Mouse (Mus musculus) left cerebral cortex, postnatal 10 days (tissue): ENCODE data around the gene Stt3b. TPM values are rescaled to one million over a fixed set of nuclear protein-coding genes. Genes with fewer than 3 reads are reported as not detected.

Source experiments
- DNase-seq, 2 experiments: peaks; one replicate each; pipeline ENCODE4 v3.0.0; 2021 to 2022; ENCODE audit warnings: low spot score in 2 of 2, mixed read lengths in 1 of 2; ENCODE audit errors: extremely low spot score in 1 of 2
- intact Hi-C: fragments of 180-260 bp; cut with DNase I; formaldehyde crosslinking; loops from one replicate; pipeline ENCODE4 v1.15.1; 2025
- total RNA-seq, 2 experiments: library from RNA; stranded (reverse); gene quantifications; 2 replicates each; pipeline ENCODE4 v1.2.3; 2021

The Stt3b gene
- total RNA-seq, 2 experiments from 2014 or later, result 103 TPM

DNA sequence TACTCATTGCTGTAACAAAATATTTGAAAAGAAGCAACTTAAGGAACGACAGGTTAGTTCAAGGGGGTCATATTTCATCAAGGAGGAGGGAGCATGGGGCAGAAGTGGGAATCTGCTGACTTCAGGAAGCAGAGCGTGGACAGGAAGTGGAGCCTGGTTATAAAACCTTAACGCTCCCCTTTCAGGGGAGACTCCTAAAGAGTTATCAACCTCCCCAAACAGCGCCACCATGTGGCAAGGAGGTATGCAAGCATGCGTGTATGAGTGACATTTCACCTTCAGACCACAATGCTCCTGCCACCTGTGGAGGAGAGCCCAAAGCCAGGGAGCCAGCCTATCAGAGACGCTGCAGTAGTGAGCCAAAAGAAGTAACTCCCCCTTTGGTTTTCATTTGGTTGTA, 10.8 kb upstream of the Stt3b start:
- intact Hi-C loops, result no loop called here
- DNase-seq, result no peak

DNA sequence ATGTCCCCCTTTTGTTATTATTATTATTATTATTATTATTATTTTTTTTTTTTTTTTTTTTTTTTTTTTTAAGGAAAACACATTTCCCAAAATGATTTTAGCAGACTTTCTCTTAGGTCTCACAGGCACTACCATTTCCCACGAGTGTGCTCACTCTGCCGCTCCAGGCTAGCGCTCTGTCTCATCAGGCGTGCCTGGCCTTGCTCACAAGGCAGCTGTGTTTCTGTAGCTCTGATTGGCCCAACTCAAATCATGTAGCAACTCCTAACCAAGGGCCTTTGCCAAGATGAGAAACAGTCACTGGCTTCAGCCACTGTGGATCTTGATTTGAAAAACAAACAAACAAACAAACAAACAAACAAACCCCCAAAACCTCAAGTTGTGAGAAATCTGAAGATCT, 9.9 kb upstream of the Stt3b start:
- intact Hi-C loops, result no loop called here
- DNase-seq, result no peak

DNA sequence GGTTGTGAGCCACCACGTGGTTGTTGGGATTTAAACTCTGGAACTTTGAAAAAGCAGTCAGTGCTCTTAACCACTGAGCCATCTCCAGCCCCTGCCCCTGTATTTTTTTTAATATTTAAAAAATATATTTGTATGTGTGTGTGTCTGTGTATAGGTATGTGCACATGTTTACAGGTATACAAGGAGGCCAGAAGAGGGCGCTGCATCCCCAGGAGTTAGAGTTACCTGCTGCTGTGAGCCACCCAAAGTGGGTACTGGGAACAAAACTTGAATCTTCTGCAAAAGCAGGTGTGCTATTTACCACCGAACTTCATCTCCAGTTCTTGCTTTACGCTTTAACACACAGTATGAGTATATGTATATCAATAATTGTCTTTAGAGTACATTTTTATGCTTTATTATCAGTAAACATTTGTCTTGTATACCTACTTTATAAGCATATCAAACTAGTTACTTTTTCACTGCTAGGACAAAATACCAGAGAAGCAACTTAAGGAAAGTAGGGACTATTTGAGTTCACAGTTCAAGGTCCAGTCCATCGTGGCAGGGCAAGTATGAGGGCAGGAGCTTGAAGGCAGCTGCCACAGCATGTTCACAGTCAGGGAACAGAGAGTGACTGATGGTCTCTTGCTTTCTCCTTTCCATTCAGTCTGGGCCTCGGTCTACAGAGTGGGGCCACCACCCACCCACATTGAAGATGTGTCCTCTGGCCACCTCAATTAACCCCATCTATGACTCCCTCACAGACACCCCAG, 8.6 kb upstream of the Stt3b start:
- no peak for DNase-seq
- intact Hi-C loops, result no loop called here

DNA sequence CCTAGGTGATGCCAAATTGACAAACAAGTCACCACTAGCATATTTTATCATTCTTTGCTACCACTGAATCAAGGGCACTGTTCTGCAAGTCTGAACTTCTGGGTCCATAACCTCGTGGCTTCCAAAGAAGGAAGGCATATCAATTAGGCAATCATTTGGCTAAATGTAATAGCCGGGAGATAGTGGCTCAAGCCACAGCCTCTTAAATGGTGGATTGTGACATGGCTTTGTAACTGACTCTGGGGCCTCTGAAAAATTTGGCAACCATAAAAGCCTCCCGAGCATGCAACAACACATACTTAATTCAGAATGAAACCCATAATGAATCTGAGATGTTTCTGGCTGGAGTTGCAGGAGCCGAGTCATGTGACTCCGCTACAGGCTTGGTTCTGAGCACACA, 6.8 kb upstream of the Stt3b start:
- intact Hi-C loops, result no loop called here
- DNase-seq, result no peak

DNA sequence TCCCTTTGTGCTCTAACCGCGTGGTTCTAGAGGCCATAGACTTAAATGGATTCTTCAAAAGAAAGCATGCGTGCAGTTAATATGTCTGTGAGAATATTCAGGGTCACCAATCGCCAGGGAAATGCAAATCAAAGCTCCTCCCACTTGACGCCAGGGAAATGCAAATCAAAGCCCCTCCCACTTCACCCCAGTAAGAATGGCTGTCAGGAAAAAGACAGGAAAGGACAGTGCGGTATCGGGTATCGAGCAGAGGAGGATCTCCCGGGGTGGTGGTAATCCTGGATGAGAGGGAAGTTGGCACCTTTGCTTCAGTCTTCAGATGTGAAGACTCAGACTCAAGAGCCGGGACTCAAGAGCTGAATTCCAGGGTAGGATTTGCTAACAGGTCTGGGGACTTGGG, 4.3 kb upstream of the Stt3b start:
- no peak for DNase-seq
- intact Hi-C loops, result no loop called here

DNA sequence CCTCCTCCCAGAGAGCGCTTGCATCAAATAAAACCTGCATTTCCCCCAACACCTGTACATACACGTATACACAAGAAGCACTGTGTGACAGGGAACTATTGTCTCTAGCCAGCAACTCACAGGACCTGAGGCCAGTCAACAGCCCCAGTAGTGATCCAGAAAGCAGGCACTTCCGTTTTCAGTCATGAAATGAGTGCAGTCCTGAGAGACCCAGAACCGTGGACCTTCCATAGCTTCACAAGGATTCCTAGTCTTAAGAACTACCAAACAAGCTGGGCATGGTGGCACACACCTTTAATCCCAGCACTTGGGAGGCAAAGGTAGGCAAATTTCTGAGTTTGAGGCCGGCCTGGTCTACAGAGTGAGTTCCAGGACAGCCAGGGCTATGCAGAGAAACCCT, 3.6 kb upstream of the Stt3b start:
- intact Hi-C loops, result no loop called here
- DNase-seq, result no peak

DNA sequence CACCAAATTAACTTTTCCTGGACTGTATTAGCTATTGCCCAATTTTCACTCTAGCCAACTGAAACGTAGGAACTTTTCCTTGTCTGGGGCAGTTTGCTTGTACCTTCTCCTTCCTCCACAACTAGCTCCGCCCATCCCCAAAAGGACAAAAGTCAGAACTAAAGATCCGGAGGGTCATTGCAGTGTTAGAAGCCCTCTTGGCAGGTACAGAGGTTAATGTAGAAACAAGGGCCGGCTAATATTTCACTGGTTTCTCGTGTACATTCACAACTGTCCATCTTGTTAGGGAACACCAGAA, 951 bp upstream of the Stt3b start:
- intact Hi-C loops, result no loop called here
- no peak for DNase-seq

DNA sequence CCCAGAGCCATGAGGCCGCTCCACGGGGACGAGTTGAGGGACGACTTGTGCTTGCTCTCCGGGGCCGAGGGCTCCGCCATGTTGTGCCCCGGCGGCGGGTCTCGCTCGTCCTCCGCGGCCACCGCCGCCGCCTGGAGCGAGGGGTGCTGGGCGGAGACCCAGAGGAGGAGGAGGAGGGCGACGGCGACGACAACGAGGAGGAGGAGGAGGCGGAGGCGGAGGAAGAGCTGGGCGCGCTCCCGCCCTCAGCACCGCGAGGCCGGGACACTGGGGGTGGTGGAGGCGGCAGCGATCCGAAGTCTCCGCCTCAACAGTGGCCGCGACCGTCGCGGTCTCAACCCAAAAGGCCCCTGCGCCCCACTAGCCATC, 260 bp downstream of the Stt3b start:
- intact Hi-C loops, result no loop called here

DNA sequence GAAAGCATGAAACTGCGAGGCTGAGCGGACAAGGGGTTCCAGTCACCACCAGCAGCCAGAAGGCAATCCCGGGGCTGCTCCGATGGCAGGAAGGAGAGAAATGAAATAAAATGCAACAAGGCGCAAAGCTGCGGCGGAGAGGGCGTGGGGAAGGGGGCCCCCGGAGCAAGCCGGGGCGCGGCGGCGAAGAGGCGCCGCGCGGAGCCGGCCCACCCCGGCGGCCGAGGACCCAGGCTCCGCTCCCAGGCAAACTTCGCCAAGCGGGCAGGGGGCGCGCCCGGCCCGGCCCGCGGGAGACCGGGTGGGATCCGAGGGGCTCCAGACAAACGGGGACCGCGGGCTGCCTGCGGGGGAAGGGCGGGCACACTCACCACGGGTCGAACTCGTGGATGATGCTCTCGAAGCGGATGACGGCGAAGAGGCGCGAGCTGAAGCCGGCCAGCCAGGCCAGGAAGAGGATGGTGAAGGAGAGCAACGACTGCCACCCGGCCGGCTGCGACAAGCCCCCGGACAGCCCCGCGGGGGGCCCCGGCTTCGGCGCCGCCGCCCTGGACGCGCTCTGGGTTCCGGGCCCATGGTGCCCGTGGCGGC, 745 bp downstream of the Stt3b start:
- intact Hi-C loops, result no loop called here
- no peak for DNase-seq

More for the DNA sequence above, 260 bp downstream of the Stt3b start:
- no peak for DNase-seq

DNA sequence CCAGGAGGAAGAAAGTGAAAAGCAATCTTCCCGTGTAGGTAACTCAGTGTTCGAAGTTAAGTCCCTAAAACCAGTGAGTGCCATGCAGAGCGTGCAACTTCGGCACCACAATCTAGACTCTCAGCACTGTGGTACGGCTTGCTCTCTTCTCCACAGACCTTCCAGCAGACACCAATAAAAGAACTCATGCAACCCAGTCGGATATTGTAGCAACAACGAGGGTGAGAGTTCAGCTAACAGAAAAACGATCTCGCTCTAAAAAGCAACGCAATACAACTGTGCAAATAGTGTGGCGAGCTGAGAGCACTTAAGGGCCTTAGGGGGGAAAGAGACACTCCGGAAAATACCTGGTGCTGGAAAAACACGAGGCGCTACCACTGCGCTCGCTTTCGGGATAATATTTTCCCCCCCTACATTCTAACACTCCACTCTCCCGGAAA, 1.3 kb downstream of the Stt3b start:
- intact Hi-C loops, result no loop called here
- DNase-seq, result no peak

DNA sequence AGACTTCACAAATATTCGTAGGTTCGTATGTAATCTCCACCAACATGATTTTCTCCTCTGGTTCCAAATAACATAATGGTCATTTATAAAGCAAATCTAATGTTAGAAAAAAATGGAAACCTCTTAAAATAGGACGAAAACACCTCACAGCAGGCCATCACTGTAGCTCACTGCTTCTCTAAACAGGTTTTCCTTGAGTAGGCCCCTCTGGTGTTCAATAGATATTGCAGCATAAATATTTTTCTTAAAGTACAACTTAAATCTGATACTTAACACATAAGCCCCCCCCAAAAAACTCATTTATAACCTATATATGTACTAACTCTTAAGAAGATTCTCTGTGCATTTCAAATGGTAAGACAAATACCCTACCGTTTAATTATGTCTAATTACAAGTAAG, 1.8 kb downstream of the Stt3b start:
- DNase-seq, result no peak
- intact Hi-C loops, result no loop called here

DNA sequence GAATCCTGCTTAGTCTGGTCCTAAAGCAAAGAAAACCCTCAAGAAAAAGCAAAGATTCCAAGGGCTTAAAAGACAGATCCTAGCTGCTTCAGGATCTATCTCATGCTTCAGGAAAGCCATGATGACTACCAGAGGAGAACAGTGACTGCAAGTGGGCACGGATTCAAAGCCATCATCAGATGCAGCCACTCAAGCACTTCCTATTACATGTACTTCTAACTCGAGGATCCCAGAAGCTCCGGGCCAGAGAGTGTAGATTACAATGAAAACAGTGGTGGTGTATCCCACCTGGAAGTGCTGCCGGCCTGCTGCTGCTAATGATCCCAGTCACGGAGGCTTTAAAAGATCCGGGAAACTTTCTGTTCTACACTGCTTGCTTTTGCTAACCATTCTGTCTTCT, 4.0 kb downstream of the Stt3b start:
- intact Hi-C loops, result no loop called here
- no peak for DNase-seq

DNA sequence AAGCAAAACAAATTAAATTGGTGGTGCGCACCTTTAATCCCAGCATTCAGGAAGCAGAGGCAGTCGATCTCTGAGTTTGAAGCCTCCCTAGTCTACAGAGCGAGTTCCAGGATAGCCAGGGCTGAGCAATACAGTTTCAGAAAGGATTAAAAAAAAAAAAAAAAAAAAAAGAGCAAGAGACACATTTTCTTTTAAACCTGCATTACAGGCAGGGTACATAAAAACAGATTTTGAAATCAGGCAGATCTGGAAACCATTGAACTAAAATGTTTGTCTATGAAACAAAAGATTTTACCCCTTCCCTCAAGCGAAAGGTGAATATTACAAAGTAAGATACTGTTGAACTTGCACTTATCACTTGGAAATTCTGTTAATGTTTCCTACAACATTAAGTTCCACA, 6.1 kb downstream of the Stt3b start:
- no peak for DNase-seq
- intact Hi-C loops, result no loop called here

DNA sequence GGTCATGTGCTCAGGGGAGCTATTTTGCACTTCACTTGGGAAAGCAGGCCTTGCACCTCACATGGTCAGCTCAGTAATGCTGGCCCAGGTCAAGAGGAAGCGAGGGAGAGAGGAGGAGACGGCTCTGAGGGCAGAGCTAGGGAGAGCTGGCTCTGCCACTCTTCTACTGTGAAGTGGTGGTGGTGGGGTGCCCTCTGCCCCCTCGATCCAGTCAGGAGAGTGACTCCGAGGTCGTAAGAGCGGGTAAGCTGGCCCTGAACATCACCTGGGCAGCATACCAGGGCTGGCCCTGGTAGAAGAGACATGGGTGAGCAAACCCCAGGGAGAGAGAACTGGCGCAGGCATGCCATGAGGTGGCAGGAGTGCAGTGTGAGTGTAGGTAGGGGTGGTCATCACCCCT, 8.6 kb downstream of the Stt3b start:
- intact Hi-C loops, result no loop called here
- DNase-seq, result no peak

DNA sequence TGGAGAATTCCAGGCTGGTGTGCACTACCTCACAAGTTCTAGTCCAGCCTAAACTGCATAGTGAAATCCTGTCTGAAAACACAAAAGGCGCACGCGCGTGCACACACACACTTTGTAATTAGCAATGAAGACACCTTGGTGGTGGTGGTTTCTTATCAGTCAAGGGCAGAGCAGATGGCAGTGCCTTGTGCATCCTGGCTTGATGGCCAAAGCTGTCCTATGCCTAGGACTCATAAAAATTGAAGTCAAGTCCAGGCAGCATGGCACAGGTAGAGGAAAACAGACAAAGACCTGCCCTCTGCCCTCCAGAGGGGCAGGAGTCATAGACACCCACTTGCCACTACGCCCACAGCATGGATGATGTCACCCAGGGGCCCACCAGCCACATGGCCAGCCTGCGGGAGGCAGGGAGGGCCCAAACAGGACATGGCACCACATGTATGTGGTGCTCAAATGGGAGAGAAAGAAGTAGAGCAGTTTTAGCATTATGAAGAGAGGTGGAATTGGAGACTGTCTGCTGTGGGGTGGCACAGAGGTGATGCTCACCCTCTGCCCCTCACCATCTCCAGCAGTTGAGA, 9.1 kb downstream of the Stt3b start:
- intact Hi-C loops, result no loop called here
- DNase-seq, result no peak

DNA sequence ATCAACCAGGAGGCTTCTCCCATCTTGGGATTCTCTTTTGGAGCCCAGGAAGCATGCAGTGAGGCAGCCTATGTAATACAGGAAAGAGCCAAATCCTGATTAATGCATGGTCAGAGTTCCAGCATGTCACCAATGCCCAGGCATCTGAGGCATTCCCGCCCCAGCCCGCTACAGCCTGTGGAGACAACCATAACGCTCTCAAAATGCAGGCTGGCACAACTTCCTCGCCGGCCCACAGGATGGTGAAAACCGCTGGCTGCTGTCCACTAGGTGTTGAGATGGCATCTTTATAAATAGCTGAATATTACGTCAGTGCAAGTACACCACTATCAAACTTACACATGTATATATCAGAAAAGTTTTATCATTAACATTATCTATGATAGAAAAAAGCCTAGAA, 13.5 kb downstream of the Stt3b start:
- intact Hi-C loops, result no loop called here
- DNase-seq, result no peak

DNA sequence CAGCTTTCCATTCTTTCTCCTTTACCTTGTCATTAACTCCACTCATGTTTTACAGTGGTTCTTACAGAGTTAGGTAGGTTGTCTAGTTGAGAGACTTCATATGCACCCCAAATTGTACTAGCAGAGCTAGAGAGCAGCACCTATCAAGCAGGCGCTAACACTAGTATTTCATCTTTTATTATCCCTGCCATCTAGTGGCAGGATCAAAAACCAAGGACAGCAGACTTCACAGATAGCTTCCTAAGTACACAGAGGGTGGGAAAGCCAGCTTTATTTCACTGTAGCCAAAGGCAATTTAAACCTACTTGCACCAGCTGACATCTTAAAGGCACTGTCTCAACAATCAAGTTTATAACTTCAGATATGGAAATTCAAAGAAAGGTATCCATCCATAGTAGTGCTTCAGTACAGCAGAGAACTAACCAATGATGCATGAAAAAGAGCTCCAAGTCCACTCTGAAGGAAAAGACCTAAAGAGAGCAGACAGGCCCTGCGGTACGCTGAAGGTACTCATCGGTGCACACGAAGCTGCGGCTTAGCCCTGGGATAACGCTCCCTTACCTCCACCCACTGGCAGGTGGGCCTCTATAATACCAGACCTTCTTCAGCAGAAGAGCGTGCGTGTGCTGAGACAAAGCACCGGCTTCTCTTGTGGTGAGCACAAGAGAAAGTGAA, 16.2 kb downstream of the Stt3b start:
- no peak for DNase-seq
- intact Hi-C loops, result no loop called here

DNA sequence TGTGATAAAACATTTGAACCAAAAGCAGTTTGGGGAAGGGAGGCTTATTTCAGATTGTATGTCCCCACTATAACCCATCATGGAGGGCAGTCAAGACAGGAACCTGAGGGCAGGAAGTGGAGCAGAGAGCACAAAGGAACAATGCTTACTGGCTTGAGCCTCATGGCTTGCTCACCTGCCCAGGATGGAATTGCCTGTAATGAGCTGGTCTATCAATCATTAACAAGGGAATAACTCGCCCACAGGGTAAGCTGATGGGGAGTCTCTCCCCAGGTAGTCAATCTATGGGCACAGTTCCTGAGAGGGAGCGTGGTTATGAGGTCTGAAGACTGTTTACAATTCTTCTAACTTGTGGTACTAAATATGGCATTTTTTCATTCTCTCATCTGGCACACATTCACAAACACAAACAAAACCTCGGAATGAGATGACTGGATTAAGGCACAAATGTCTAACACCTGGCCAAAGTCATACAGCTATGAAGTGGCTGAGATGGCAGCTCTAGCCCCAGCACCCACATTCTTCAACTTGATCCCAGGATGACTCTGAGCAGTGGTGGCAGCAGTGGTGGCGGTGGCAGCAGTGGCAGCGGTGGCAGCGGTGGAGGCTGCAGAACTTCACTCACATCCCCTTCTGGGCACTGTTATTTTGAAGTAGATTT, 22.3 kb downstream of the Stt3b start:
- no peak for DNase-seq
- intact Hi-C loops, result no loop called here

DNA sequence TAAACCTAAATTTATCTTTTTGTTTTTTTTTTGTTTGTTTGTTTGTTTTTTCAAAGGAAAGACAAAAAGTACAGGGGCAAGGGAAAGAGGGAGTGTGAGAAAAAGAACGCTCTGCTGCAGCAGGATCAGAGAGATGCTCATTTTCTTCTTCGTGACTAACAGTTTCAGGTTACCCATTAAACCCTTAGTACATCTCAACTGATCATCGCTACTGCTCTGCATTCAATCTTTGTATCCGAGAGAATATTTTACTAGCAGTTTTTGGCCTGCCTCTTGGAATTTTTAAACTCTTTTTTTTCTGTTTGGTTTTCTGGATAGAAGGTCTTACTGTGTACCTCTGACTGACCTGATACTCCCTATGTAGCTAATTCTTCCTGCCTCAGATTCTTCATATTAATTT, 25.8 kb downstream of the Stt3b start:
- intact Hi-C loops, result no loop called here
- DNase-seq, result no peak

DNA sequence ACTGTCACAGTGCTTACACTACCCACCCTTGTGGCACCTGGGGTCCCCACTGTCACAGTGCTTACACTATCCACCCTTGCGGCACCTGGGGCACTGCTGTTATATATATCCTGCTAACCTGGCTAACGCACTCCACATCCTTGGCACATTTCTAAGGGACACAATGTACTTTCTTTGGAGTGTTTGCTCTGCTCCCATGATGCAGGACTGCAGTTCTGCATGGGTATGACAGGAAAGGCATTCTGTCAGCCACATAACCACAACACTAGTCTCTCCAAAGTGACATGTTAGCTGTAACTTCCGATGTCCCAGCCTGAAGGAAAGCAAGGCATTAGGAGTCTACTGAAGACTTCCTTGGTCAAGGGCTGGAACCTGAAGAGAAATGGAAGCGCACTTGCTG, 26.8 kb downstream of the Stt3b start:
- intact Hi-C loops, result no loop called here
- DNase-seq, result no peak
